Mouse (Mus musculus) retina, embryonic 14.5 days (tissue): ENCODE results near the gene Cluh.

ENCODE experiments used
- DNase-seq: peaks from one replicate; pipeline ENCODE4 v3.0.0-alpha.2; 2015; ENCODE audit warnings: low spot score

Gene Cluh

DNA sequence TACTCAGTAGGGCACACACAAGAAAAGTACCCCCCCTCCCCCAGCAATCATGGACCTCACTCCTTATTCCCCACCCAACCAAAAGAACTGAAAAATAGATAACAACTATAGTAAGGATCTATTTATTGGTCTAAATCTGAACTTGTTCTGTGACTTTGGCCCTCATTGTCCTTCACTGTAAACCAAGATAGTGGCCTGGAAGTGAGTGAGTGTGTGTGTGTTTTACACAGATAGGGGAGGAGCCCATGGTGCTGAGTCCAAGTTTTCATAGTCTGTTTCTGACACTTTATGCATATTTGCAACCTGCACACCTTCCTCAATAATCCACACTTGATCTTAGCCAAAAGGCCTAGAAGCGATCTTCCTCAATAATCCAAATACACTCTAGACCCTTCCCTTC lies 619 bp upstream of the Cluh start:
- no peak for DNase-seq

DNA sequence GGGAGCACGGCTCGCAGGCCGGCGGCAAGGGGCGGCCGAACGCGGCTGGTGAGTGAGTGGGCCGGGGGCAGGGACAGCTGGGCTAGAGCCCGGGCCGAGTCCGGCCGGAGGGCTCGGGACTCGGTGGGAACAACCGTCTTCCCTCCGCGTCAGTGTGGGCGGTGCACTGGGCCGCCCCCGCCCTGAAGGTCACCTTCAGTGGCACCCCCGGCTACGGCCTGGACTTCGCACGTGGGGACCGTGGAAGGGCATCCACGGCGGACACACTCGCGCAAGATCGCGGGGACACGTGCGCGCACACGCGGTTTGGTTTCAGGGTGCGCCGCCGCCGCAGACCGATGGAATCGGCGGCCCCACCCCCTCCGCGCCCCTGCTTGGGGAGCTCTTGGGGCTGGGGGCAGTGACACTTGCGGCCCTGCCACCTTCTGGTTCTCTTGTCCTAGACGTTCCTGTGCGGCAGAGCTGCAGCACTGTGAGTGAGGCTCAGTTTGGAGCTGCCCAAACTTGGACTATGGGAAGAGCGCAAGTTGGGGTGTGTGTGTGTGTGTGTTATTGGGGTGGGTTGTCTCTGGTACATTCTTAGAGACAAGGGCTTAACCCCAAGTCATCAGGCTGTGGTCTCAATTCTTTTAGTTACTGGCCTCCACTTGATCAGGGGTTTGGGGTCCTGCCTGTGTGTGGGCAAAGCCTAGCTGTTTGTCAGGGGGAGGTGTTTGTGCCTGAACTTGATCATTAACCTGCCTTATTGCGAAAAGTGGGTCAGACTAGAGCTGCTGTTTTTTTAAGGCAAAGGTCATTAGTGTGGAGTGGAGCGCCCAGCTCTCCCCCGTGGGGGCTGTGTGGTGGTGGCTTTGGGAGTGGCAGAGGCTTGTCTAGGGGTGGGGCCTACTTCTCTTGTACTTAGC lies 604 bp downstream of the Cluh start:
- DNase-seq, result peak; percentile 38

DNA sequence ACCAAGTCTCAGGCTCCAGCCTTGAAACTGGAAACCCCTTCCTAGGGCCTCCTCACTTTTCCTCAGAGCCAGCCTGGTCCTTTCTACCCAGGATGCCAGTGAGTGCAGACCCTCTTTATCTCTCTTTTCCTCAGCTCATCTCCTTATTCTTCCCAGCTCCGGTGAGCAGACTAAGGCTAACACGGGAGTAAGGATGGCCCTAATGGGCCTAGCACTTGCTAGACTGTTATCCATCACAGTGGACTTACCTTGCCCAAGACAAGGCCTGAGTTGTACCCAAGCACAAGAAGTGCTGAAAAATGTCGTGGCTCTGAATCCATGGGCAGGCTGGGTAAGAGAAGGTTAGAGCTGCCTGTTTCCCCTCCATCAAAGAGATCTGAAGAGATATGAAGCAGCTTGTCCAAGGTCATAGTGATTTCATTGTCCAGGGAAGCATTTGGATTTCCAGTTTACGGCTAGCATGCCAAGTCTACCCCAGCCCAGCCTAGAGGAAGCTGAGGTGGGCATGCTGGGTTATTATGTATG lies 1.3 kb downstream of the Cluh start:
- no peak for DNase-seq

DNA sequence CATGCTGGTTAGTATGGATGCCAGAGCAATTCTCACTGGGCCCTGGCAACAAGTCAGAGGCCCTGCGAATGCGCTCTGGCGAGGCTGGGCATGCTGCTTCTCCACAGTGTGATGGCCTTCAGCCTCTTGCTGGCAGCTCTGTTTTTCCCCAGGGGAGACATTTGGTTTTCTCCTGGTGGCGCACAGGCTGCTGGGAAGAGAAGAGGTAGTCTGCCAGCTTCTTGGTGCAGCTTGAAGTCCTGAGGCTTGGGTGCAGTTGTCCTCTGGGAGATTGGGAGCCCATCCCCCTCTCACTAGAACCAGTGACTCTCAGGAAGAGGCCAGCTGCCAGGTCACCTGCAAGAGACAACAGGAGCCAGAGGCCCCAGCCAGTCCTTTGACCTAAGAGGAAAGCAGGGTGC lies 3.5 kb downstream of the Cluh start:
- DNase-seq, result no peak

DNA sequence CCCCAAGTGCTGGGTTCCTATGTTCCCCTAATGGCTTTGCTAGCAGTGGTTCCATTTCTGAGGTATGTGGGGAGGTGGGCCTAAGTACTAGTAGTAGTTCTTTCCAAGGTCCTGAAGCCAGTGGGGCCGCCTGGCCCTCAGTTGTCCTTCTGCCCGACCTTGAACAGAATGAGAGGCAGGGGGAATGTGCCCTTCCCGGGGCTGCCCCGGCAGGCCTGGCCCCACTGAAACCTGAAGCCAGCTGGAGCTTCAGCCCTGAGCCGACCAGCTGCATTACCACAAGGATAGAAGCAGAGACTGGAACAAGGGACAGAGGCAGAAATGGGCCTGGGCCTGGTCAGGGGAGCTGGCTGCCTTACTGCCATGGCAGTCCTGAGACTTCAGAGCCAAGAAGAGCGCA lies 4.1 kb downstream of the Cluh start:
- DNase-seq, result no peak

DNA sequence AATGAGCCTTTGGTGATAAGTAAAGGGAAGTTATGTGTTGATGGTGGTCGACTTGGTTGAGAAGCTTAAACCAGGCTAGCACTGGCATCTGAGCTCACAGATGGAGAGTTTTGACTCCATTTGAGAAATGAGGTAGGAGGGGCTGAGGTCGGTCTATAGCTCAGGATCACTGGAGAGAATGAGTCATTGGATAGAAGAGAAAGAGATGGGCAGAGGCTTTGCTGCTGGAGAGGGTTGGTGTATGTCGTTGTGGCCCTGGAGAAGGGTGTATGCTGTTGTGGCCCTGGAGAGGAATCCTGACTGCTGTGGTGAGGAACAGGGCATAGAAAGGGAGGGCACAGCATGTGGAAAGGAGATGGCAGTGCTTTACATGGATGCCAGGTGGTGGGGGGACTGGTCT lies 6.6 kb downstream of the Cluh start:
- no peak for DNase-seq

DNA sequence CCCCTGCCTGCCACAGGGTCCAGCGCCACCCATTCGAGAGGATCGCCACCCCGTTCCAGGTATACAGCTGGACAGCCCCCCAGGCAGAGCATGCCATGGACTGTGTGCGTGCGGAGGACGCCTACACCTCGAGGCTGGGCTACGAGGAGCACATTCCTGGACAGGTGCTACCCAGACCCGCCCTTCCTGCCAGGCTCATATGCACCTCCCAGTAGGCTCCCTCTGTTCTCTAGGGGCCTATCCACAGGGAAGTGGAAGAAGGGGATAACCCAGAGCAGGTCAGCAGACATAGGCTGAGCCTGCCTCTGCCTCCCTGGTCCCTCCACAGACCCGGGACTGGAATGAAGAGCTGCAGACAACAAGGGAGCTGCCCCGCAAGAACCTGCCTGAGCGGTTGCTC lies 11.0 kb downstream of the Cluh start:
- DNase-seq, result no peak

DNA sequence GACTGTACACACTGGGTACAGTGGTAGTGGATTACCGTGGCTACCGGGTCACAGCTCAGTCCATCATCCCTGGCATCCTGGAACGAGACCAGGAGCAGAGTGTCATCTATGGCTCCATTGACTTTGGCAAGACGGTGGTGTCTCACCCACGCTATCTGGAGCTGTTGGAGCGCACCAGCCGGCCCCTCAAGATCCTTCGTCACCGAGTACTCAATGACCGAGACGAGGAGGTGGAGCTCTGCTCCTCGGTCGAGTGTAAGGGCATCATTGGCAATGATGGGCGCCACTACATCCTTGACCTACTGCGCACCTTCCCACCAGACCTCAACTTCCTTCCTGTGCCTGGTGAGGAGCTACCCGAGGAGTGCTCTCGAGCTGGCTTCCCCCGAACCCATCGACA lies 12.3 kb downstream of the Cluh start:
- no peak for DNase-seq

DNA sequence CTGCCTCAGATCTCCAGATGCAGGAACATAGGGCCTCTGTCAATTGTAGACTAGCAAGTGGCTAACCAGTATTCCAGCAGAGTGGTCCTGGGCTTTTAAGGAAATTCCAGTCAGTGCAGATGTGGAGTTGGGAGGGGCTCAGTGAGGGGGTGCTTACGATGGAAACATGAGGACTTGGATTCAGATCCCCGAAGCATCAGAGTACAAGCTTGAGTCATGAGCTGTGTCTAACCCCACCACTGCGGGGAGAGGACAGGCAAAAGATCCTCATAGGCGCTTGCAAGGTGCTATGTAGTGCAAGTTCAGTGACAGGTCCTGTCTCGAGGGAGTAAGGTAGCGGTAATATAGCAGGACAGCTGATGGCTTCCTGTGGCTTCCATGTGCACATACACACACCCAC lies 12.9 kb downstream of the Cluh start:
- DNase-seq, result no peak

DNA sequence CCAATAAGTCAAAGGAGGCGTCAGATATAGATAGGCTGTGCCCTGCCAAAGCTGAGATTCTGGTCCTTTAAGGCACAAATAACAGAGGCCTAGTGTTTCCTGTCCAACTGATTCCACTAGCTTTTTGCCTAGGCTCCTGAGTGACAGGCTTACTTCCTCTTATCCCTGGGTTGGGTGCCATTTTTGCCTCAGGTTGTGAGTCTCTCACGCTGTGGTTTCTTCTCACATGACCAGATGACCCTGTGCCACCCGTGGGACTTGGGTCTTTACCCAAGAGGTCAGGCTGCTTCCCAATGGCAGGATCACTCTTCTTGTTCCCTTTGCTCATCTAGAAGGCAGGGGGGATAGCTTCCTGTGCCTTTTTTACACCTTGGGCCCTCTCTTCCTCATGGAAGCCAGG lies 15.0 kb downstream of the Cluh start:
- DNase-seq, result no peak

DNA sequence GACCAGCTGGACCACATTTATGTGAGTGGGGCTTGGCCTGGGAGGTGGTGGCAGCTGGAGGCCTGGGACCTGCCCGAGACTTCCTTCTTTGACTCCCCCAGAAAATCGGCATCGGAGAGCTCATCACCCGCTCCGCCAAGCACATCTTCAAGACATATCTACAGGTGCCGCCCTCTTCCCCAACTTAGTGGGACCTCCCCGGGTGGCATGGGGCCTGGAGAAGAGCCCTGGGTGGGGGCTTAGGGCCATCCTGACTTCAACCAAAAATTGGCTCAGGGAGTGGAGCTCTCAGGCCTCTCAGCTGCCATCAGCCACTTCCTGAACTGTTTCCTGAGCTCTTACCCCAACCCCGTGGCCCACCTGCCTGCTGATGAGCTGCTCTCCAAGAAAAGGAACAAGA lies 15.6 kb downstream of the Cluh start:
- no peak for DNase-seq

DNA sequence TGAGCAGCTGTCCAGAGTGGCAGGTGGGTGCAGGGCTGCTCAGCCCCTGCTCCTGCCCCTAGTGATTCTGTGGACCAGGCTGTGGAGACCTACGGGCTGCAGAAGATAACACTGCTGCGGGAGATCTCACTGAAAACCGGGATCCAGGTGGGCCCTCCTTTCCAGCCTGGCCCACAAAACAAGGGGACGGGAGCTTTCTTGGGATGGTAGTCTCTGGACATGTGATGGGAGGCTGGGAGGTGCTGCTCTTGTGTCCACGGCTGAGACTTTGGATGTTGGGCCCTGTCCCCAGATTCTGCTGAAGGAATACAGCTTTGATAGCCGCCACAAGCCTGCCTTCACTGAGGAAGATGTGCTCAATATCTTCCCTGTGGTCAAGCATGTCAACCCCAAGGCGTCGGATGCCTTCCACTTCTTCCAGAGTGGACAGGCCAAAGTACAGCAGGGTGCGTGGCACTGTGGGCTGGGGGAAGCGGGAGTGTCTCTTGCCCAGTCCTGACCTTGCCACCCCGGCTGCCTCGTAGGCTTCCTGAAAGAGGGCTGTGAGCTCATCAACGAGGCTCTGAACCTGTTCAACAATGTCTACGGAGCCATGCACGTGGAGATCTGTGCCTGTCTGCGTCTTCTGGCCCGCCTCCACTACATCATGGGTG lies 16.5 kb downstream of the Cluh start:
- DNase-seq, result no peak

DNA sequence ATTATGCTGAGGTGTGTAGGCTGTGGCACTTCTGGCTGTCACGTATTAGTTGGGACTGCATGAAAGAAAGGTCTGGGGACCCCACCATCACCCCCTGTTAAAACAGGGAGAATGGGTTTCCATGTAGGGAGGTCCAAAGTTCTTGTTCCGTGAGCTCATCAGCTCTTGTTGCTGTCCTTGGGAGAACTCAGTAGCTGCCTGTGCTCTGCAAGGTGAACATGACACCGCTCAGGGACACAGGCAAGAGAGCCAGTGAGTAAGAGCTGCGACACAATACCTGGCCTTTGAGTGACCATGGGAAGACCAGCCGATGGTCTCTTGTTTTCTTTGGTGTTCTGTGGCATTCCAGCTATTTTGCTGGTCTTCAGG lies 17.0 kb downstream of the Cluh start:
- no peak for DNase-seq

DNA sequence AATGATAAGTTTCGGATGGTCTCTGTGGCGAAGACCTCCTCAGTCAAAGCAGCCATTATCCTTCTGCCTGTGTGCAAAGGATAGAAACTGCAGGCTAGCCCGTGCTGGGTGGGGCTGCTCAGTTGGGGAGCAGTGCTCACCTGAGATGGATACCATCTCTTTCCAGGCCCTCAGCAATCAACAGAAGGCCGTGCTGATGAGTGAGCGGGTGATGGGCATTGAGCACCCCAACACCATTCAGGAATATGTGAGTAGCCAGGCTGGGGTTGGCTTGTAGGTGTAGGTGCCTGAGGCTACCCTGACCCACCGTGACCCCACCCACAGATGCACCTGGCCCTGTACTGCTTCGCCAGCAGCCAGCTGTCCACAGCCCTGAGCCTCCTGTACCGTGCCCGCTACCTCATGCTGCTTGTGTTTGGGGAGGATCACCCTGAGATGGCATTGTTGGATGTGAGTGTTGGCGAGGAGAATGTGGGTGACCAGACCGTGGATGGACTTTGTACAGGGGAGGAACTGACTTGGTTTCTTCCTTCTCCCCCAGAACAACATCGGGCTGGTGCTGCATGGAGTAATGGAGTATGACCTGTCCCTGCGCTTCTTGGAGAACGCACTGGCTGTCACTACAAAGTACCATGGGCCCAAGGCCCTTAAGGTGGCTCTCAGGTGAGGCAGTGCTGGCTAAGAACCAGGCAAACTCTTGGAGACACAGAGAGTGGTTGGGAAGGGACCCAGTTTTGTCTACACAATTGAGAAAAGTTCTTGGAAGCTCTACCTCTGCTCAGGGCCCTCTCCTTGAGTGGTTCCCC lies 17.7 kb downstream of the Cluh start:
- no peak for DNase-seq

DNA sequence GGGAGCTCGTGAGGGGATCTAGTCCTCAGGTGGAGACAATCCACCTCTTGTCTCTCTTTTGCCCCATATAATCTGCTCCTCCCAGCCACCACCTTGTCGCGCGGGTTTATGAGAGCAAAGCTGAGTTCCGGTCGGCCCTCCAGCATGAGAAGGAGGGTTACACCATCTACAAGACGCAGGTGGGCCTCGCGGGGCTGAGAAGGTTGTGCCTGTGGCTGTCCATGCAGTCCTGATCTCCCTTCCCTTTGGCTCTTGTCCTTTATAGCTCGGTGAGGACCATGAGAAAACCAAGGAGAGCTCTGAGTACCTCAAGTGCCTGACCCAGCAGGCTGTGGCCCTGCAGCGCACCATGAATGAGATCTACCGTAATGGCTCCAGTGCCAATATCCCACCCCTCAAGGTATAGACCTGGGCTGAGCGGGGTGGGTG lies 18.3 kb downstream of the Cluh start:
- DNase-seq, result no peak

DNA sequence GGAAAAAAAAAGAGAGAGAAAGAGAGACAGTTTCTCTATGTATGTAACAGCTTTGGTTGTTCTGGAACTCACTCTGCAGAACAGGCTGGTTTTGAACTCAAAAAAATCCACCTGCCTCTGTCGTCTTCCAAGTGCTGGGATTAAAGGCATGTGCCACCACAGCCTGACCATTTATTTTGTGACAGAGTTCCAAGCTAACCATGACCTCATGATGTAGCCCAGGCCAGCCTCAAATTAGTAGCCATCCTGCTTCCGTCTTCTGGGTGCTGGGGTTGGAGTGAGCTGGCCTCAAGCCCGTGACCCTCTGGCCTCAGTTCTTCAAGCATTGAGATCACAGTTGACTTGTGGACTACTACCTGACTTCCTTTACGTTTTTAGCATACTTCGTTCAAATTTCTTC lies 19.2 kb downstream of the Cluh start:
- DNase-seq, result no peak

DNA sequence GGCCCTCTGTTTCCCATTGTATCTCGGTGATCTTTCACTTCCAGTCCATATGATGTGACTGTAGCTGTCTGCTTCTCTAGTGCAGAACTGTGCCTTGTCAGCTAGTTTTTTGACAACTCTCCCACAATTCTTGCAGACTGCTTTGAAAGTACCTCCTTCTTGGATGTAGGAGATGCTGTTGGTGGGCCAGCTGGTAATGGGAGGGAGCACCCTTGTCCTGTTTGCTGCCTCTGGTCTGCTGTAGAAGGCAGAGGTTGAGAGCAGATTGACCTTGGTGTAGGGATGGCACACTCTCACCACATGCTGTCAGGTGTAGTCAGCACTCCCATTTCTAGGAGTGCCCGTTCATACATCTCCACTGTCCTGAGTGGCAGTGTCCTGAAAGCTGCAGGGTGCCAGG lies 19.7 kb downstream of the Cluh start:
- no peak for DNase-seq

DNA sequence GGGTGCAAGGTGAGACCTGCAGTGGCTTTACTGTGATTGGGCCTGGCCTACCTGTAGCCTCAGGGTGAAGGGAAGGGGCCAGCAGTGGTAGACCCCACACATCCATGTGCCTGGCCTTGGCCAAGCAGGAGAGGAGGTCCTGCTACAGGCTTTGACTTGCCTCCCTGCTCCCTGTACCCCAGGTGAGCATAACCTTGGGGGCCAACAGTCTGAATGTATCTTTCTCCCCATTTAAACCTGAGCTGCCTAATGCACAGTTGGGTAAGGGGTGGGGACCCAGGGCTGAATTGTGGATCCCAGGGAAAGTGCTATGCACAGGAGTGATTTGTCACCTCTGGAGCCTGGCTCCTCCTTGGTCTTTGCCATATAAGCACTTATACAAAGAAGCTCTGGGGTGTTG lies 20.9 kb downstream of the Cluh start:
- no peak for DNase-seq

DNA sequence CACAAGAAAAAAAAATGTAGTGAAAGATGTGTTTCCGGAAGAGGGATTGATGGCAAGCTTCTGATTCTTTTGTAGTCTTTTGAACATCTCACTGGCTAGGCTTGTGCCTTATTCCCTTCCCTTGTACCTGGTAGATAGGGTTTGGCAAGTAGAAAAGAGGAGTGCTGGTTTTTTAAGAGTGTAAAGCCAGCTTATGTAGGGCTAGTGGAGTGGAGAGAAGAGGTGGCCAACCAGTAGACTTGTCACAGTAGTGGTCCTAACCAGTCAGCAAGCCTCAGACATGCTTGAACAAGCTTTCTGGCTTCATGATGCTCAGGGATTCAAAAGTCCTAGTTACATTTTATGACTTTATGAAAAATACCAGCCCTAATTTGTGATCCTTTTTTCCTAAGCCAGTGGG lies 21.7 kb downstream of the Cluh start:
- DNase-seq, result no peak

DNA sequence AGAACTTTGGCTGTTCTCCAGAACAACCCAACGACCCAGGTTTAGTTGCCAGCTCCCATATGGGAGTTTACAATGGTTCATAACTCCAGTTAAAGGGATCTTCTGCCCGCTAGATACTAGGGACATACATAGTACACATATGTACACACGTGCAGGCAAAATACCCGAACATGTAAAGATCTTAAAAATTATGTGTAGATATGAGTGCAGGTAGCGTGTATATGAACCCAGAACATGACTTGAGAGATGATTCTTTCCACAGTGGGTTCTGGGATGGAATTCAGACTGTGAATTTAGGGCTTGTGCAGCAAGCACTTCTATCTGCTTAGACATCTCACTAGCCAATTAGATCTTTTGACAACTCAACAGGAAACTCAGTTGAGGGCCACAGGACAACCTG lies 22.5 kb downstream of the Cluh start:
- DNase-seq, result no peak

DNA sequence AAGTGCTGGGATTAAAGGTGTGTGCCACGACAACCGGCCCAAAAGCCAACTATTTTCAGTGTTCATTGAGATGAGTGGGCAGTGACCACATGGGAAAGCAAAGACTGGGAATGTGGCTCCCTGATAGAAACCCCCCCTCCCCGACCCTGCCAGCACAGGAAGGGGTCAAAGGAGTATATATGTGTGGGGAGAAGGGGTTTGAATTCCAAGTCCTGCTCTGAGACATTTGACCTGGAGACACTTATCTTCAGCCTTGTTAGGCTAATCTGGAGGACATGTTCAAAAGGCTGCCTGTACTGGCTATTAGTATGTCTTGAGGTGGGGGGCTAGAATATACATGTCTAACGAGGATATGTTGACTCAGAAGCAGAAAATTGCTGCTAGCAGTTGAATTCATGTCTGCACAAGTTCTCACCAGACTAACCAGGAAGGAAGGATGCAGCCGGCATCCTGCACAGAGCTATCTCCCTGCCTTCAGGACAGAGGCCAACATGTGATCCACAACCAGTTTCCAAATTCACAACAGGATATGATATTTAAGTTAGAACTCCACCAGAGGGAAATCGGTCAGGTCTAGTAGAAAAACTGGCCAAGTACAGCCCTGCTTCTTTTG lies 23.7 kb downstream of the Cluh start:
- DNase-seq, result no peak

DNA sequence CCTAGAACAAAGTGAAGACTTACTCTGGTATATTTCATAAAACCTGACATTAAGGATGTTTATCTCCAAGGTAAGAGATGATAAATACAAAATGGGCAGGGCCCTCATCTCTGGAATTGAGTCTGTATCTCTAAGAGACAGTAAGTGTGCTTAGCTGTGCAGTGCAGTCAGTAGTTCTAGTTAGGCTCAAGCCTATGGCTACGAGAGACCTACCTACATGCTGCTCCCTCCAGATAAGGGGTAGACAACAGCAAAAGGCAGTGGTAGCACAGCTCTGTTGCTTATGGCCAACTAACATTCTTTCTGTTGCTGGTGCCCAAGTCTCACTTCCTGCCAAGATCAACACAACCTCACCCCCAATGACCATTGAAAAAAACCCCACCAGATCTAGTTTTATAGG lies 24.3 kb downstream of the Cluh start:
- no peak for DNase-seq
